Mouse (Mus musculus) right cerebral cortex, postnatal 10 days (tissue): ENCODE measurements around the gene Anapc16.
"Not testable (repeated sequence)": the region's sequence is repeated elsewhere in the genome, so short reads cannot be mapped to it uniquely, and the experiment has no call there.

Experiments
- DNase-seq, 2 experiments: peaks; one replicate each; pipeline ENCODE4 v3.0.0; 2021; ENCODE audit warnings: low spot score in 2 of 2

Anapc16 gene

GRCm38 (mm10) chr10:60001663-60002062 lies 1.3 kb downstream of the Anapc16 start:
- DNase-seq: not testable (repeated sequence)

- DNase-seq: no peak
Measured at GRCm38 (mm10) chr10:59999057-59999456, 3.9 kb downstream of the Anapc16 start.

GRCm38 (mm10) chr10:59997591-59997990 lies 5.3 kb downstream of the Anapc16 start:
- DNase-seq: peak in 1 of 2 experiments; percentile 51

- DNase-seq: no peak
Measured at GRCm38 (mm10) chr10:59995889-59996288, 7.0 kb downstream of the Anapc16 start.

GRCm38 (mm10) chr10:59993813-59994212 lies 9.1 kb downstream of the Anapc16 start:
- not testable (repeated sequence) for DNase-seq

- no peak for DNase-seq
Measured at GRCm38 (mm10) chr10:59992024-59992423, 10.9 kb downstream of the Anapc16 start.

- no peak for DNase-seq
Measured at GRCm38 (mm10) chr10:59991262-59991880, 11.6 kb downstream of the Anapc16 start.

GRCm38 (mm10) chr10:59990393-59990792 lies 12.5 kb downstream of the Anapc16 start:
- no peak for DNase-seq

- DNase-seq: no peak
Measured at GRCm38 (mm10) chr10:59988036-59988435, 14.9 kb downstream of the Anapc16 start.

- DNase-seq: no peak
Measured at GRCm38 (mm10) chr10:59982379-59982873, 20.5 kb downstream of the Anapc16 start.

GRCm38 (mm10) chr10:59981792-59982191 lies 21.1 kb downstream of the Anapc16 start:
- no peak for DNase-seq

GRCm38 (mm10) chr10:59981336-59981735 lies 21.6 kb downstream of the Anapc16 start:
- DNase-seq: no peak

- DNase-seq: peak in 1 of 2 experiments; percentile 64
Measured at GRCm38 (mm10) chr10:59980815-59981244, 22.1 kb downstream of the Anapc16 start.

GRCm38 (mm10) chr10:59978873-59979743 lies 23.8 kb downstream of the Anapc16 start:
- DNase-seq: peak; percentile 76 to 78

- no peak for DNase-seq
Measured at GRCm38 (mm10) chr10:59978401-59978800, 24.5 kb downstream of the Anapc16 start.

GRCm38 (mm10) chr10:59977715-59978343 lies 25.1 kb downstream of the Anapc16 start:
- DNase-seq: no peak

GRCm38 (mm10) chr10:59977141-59977540 lies 25.8 kb downstream of the Anapc16 start:
- no peak for DNase-seq

GRCm38 (mm10) chr10:59974786-59975185 lies 28.1 kb downstream of the Anapc16 start:
- no peak for DNase-seq

- DNase-seq: no peak
Measured at GRCm38 (mm10) chr10:59974191-59974664, 28.7 kb downstream of the Anapc16 start.

GRCm38 (mm10) chr10:59973400-59973799 lies 29.5 kb downstream of the Anapc16 start:
- DNase-seq: no peak

- no peak for DNase-seq
Measured at GRCm38 (mm10) chr10:59972999-59973398, 29.9 kb downstream of the Anapc16 start.

GRCm38 (mm10) chr10:59972534-59972933 lies 30.4 kb downstream of the Anapc16 start:
- DNase-seq: no peak
